Mouse (Mus musculus): ENCODE results near the gene Dclk1. TPM values are rescaled to one million over a fixed set of nuclear protein-coding genes. Genes with fewer than 3 reads are reported as not detected.

Gene Dclk1
- polyA plus RNA-seq, 1 experiment from 2014 or later = 84.6 TPM

DNA sequence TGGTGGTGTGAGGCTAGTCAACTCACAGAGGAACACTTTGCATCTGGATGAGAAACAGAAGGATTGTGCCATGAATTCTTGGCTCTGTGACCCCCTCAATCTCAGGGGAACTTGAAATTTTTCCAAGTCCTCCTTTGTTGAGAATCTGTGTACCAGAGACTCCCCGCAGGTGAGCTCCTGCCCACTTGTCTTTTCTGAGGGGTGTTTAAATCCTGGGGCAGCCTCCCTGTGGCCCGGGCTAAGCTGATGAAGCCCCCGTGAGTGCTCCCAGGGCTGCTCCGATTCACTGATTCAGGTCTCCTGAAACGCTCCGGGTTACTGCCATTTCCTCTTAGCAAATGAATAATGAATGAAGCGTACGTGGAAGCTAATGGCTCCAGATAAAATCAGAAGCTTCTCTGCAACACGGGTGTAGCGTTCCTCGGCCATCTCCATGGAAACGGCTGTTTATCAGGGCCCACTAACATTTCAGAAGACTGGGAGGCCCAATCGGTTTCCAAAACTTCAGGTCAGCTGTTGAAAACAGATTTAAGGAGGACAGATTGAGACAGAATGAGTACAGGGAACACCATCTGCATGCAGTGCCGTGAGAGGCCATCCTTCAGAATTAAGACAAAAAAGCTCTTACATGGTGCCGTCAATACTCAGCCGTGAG, 105.3 kb downstream of the Dclk1 start:
- no peak overlapping the region for H3K27ac ChIP-seq
- no peak for ATAC-seq (ENCODE audit: low FRiP score, low read depth)

DNA sequence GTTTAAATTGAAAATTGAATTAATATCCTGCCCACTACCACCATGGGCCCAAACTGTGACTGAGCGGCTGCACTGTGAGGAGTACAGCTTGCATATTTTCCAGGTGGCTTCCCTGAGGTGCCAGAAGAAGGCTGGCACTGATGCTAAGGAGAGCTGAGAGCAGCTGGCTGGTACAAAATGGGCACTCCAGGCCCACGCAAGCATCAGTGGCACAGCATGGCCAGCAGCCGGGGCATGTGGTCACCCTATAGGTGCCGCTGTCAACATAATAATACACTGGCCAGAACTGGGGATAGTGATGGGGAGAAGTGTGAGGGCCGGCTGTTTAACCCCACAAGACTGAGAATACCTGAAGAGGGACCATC, 105.8 kb downstream of the Dclk1 start:
- Histone ChIP-seq H3K4me3 (no peak overlapping the region), H3K9me3 (no peaks in the 10 kb centered on the region), H3K36me3 (no peaks in the 10 kb centered on the region), H3K27ac (no peak overlapping the region), H3K27me3 (no peaks in the 10 kb centered on the region), H3K4me1 (peaks cover 30% of the 10 kb centered on the region), H3K4me2 (replicated peaks) (no peak overlapping the region), H3K9ac (no peak overlapping the region)
- no peak for ATAC-seq (ENCODE audit: low FRiP score, low read depth)
- 83% methylated on average over 5 of the region's 5 CpGs for WGBS

More for the DNA sequence above, 105.3 kb downstream of the Dclk1 start:
- no peak overlapping the region for H3K4me3 ChIP-seq
- WGBS = 41% methylated on average over 16 of the region's 16 CpGs
- no peaks in the 10 kb centered on the region for H3K27me3 ChIP-seq
- no peaks in the 10 kb centered on the region for H3K9me3 ChIP-seq
- H3K4me2 ChIP-seq (replicated peaks) = no peak overlapping the region
- no peak overlapping the region for H3K9ac ChIP-seq
- no peaks in the 10 kb centered on the region for H3K36me3 ChIP-seq
- H3K4me1 ChIP-seq = peaks cover 25% of the 10 kb centered on the region

DNA sequence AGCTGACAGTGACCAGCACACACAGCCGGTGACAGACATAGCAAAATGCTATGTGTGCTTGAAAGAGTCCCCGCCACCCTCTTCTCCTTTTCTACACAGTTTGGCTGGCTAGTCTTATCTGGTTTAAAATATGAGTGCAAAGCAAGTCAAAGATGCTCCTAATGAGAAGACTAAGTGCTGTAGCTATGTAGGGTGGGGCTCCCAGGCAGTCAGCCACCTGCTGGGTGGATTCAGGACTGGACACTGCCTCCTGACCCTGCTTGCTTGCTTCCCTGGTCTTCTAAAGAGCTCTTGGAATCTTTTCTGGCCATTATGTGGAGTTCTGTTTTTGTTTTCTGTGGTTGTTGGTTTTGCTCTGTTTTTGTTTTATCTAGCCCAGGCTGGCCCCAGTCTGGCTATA, 108.0 kb downstream of the Dclk1 start:
- WGBS = 95% methylated on average over 2 of the region's 2 CpGs
- H3K9me3 ChIP-seq = no peaks in the 10 kb centered on the region
- no peaks in the 10 kb centered on the region for H3K36me3 ChIP-seq
- no peak overlapping the region for H3K4me2 ChIP-seq (replicated peaks)
- no peak overlapping the region for H3K9ac ChIP-seq
- H3K4me1 ChIP-seq = peaks cover 47% of the 10 kb centered on the region
- H3K27ac ChIP-seq = no peak overlapping the region
- no peak overlapping the region for H3K4me3 ChIP-seq
- ATAC-seq (ENCODE audit: low FRiP score, low read depth) = no peak
- no peaks in the 10 kb centered on the region for H3K27me3 ChIP-seq

DNA sequence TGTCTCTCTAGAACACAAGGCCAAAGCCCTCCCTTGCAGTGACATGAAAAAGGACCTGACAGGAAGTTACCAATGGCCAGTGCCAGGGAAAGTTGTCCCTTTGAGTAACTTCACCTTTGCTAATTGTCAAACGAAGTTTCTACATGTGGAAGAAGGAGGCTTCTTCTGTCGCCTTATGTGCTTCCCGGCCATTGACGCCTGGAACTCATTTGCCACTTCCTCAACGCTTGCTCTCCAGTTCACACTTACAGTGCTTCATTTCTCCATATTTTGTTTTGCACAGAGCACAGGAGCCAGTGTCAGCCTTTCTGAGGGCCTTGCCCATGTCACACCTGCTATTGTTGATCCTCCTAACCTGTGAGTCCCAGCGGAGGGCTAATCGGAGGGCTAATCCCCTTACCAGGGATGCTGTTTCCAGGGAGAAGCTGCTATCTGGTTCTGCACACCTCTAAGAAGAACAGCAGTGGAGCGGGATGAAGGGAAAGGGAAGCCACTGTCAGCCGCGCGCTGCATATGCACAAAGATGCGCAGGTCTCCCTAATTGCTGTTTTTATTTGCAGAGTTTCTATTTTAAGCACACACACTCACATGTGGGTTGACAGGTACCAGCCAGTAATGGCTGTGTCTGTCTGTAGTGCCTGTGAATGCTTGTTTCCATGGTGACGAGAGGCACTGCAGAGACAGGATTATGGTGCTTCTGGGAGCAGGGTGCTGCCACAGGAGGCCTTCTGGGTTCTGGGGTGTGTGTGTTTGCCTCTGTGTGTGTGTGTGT, 109.3 kb downstream of the Dclk1 start:
- no peak for ATAC-seq (ENCODE audit: low FRiP score, low read depth)
- H3K27ac ChIP-seq = no peak overlapping the region
- H3K9me3 ChIP-seq = no peaks in the 10 kb centered on the region
- H3K27me3 ChIP-seq = no peaks in the 10 kb centered on the region
- H3K4me3 ChIP-seq = no peak overlapping the region
- H3K4me1 ChIP-seq = peaks cover 47% of the 10 kb centered on the region
- H3K4me2 ChIP-seq (replicated peaks) = no peak overlapping the region
- WGBS = 41% methylated on average over 13 of the region's 13 CpGs
- no peaks in the 10 kb centered on the region for H3K36me3 ChIP-seq
- no peak overlapping the region for H3K9ac ChIP-seq

DNA sequence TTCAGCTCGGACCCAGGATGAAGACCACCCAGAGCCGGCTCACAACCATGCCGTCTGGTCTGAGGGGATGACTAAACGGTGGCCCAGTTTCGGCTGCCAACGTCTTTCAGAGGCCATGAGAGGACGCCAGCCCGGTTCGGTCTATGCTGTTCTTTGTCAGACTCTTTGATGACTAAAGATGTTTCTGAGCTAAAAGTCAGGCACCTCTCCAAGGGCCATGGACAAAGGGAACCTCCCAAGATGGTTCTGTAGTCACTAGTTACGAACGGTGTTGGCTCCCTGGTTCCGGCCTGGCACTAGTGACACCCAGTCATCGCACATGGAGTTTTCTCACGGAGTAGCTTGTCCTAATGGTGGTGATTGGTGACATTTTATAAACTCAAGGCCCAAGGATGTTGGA, 110.4 kb downstream of the Dclk1 start:
- 80% methylated on average over 14 of the region's 14 CpGs for WGBS
- Histone ChIP-seq H3K36me3 (no peaks in the 10 kb centered on the region), H3K27ac (no peak overlapping the region), H3K4me1 (peaks cover 43% of the 10 kb centered on the region), H3K9ac (no peak overlapping the region), H3K27me3 (no peaks in the 10 kb centered on the region), H3K9me3 (no peaks in the 10 kb centered on the region), H3K4me2 (replicated peaks) (no peak overlapping the region), H3K4me3 (no peak overlapping the region)
- no peak for ATAC-seq (ENCODE audit: low FRiP score, low read depth)

DNA sequence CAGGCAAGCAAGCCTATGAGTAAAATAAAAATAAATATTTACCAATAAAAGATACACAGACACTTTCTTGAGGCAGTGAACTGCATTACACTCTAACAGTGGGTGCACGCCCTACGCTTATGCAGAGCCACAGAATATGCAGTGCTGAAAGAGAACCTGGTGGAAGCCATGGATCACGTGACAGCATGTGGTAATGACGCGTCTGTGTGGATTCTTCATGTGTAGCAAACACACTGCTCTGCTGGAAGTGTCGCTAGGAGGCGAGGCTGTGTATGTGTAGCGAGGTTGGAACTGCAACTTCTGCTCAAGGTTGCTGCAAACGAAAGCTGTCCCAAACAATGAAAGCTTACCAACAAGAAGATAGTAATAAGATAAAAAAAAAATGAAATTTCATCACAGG, 111.0 kb downstream of the Dclk1 start:
- no peaks in the 10 kb centered on the region for H3K36me3 ChIP-seq
- no peak overlapping the region; the same call in 1 of the 2 replicates for H3K27ac ChIP-seq
- H3K4me3 ChIP-seq = no peak overlapping the region
- H3K27me3 ChIP-seq = no peaks in the 10 kb centered on the region
- ATAC-seq (ENCODE audit: low FRiP score, low read depth) = no peak
- WGBS = 80% methylated on average over 9 of the region's 9 CpGs
- H3K9ac ChIP-seq = no peak overlapping the region
- no peak overlapping the region for H3K4me2 ChIP-seq (replicated peaks)
- H3K9me3 ChIP-seq = no peaks in the 10 kb centered on the region
- peaks cover 37% of the 10 kb centered on the region for H3K4me1 ChIP-seq

DNA sequence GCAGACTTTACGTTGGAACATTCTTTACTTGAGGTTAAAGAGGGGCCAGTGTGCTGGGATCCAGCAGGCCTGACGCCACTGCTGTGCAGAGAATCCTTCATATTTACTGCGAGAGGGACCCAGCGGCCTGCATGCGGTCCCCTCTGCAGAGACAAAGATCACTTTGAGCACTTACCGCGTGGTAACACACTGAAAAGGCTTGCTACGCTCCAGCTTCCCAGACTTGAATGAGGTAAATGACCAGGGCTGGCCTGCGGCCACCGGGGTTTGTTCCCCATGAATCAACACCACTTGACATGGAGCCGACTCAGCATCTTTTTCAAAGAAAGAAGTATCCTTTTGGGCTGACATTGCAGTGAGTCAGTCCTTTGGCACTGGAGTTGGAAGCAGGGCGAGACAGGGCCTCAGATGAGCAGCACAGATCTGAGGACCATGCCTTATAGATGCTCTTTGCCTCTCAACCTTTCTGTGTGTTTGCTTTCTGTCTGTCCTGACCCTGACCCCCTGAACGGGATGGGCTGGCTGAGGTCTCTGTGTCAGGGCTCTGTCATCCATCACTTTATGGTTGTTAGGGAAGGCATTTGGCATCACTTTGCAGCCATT, 111.8 kb downstream of the Dclk1 start:
- H3K27ac ChIP-seq = peak overlapping the region; percentile 73
- ATAC-seq (ENCODE audit: low FRiP score, low read depth) = peak; percentile 54; the same call in 1 of the 2 replicates
- 43% methylated on average over 13 of the region's 13 CpGs for WGBS

DNA sequence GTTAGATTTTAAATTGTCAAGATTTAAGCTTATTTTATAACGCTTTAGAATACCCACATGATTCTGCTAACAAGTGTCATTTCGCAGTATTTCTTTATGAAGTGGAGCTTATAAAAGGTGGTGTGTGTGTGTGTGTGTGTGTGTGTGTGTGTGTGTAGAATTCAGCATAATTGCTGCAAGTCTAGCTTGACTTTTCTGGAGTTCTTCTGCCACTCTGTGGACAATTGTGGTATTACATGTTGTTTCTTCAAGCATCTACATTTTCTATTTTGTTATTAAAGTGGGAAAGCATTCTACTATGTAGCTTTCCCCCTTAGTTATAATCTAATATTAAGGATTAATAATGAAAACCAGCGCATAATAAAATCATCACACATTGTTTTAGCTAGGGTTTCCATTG, 112.6 kb downstream of the Dclk1 start:
- Histone ChIP-seq H3K27me3 (no peaks in the 10 kb centered on the region), H3K36me3 (no peaks in the 10 kb centered on the region), H3K9ac (no peak overlapping the region), H3K4me1 (peaks cover 37% of the 10 kb centered on the region), H3K4me3 (no peak overlapping the region), H3K4me2 (replicated peaks) (no peak overlapping the region), H3K27ac (no peak overlapping the region), H3K9me3 (no peaks in the 10 kb centered on the region)
- peak; percentile 18; the same call in 1 of the 2 replicates for ATAC-seq (ENCODE audit: low FRiP score, low read depth)
- 16% methylated on average over 3 of the region's 3 CpGs for WGBS

More for the DNA sequence above, 111.8 kb downstream of the Dclk1 start:
- no peak overlapping the region for H3K4me2 ChIP-seq (replicated peaks)
- H3K4me1 ChIP-seq = peaks cover 37% of the 10 kb centered on the region
- H3K4me3 ChIP-seq = no peak overlapping the region
- H3K27me3 ChIP-seq = no peaks in the 10 kb centered on the region
- H3K9me3 ChIP-seq = no peaks in the 10 kb centered on the region
- H3K36me3 ChIP-seq = no peaks in the 10 kb centered on the region
- H3K9ac ChIP-seq = no peak overlapping the region

DNA sequence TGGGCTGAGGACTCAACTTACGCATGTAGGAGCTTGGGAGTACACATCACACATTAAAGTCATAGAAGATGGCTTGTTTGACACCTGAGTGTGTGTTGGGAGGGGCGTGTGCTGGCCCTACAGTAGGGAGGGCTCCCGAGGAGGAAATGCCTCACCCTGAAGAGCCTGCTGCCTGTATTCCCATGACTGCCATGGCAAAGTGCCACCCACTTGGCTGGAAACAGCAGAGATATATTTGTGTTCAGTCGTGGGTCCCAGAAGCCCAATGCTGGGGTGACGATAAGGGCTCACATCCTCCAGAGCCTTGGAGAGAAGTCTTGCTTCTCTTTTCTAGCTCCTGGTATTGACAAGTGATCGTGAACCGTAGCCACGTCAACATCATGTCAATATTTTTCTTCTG, 116.3 kb downstream of the Dclk1 start:
- Histone ChIP-seq H3K4me2 (replicated peaks) (no peak overlapping the region), H3K9me3 (no peaks in the 10 kb centered on the region), H3K4me3 (no peak overlapping the region), H3K4me1 (peaks cover 12% of the 10 kb centered on the region), H3K9ac (no peak overlapping the region), H3K27me3 (no peaks in the 10 kb centered on the region), H3K27ac (no peak overlapping the region), H3K36me3 (no peaks in the 10 kb centered on the region)
- ATAC-seq (ENCODE audit: low FRiP score, low read depth) = no peak
- WGBS = 86% methylated on average over 8 of the region's 8 CpGs

DNA sequence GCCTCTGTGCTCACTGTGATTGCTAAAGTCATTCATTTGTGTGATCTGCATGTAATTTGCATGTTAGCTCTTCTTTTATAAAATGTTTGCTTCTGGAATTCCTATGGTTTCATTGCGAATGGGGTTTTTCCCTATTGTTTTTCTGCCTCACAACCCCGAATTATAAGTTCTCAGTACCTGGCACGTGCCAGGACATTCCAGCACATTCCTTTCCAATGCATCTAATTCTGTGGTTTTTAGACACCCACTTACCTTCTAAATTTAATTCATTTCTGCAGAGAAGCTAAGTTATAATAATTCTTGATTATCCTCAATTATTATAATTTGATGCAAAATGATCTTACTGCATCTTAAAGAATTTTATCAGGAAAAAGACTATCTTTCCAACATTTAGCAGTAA, 118.7 kb downstream of the Dclk1 start:
- Histone ChIP-seq H3K4me3 (no peak overlapping the region), H3K36me3 (no peaks in the 10 kb centered on the region), H3K27me3 (no peaks in the 10 kb centered on the region), H3K9ac (no peak overlapping the region), H3K4me2 (replicated peaks) (no peak overlapping the region), H3K27ac (no peak overlapping the region), H3K9me3 (no peaks in the 10 kb centered on the region; the same call in 1 of the 2 replicates), H3K4me1 (no peaks in the 10 kb centered on the region)
- ATAC-seq (ENCODE audit: low FRiP score, low read depth) = no peak
- WGBS = 83% methylated on average over 3 of the region's 3 CpGs

DNA sequence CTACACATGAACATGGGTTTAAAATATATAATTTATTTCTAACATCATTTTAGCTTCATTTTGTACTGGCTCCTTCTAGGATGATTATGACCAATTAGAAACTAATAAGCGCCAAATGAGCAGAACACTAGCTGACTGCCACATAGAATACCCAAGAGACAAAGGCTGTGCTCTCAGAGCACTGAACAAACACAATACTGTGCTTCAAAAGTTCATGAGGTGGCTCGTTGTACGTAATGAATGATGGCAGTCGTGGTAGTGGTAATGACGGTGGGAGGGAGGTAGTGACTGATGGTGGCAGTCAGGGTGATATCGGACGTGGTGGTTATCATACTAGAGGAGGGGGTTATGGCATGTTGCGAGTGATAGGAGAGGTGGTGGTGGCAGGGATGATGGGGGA, 125.0 kb downstream of the Dclk1 start:
- Histone ChIP-seq H3K4me2 (replicated peaks) (no peak overlapping the region), H3K9ac (no peak overlapping the region), H3K4me3 (no peak overlapping the region), H3K4me1 (no peaks in the 10 kb centered on the region), H3K36me3 (no peaks in the 10 kb centered on the region), H3K27ac (no peak overlapping the region), H3K27me3 (no peaks in the 10 kb centered on the region), H3K9me3 (no peaks in the 10 kb centered on the region; the same call in 1 of the 2 replicates)
- 90% methylated on average over 8 of the region's 8 CpGs for WGBS
- ATAC-seq (ENCODE audit: low FRiP score, low read depth) = no peak

DNA sequence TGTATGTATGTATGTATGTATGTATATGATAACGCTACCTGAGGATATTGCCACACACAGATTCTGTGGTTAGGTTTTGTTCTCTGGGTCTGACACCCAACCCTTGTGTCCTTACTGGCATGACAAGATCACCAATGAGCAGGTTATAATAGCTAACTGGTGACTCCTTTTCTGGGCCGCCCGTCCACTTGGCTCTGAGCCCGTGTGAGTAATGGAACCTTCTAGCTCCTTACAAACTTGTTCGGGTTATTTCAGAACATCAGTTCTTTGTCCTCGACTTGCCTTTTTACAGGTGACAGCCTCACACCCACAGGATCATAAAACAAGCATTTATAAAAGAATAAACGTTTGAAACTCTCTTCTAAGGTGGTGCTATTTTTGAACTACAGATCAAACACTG, 127.0 kb downstream of the Dclk1 start:
- H3K4me1 ChIP-seq = peaks cover 3% of the 10 kb centered on the region; the same call in 1 of the 2 replicates
- no peak overlapping the region for H3K9ac ChIP-seq
- no peak overlapping the region for H3K27ac ChIP-seq
- H3K27me3 ChIP-seq = no peaks in the 10 kb centered on the region
- H3K4me3 ChIP-seq = no peak overlapping the region
- H3K9me3 ChIP-seq = no peaks in the 10 kb centered on the region
- ATAC-seq (ENCODE audit: low FRiP score, low read depth) = no peak
- no peak overlapping the region for H3K4me2 ChIP-seq (replicated peaks)
- H3K36me3 ChIP-seq = no peaks in the 10 kb centered on the region
- 66% methylated on average over 7 of the region's 7 CpGs for WGBS

Measured in limb, embryonic 13.5 days (tissue).